Mouse (Mus musculus) lung, postnatal 36 days (tissue): ENCODE measurements around the gene Fastk.

Experiments used
- DNase-seq: peaks from one replicate; pipeline ENCODE4 v3.0.0; 2022; ENCODE audit warnings: mixed read lengths

Fastk gene

GRCm38 (mm10) chr5:24444746-24445427 lies at the start of gene Fastk:
Gene Fastk (minus strand): TSS chr5:24445287.
- DNase-seq: peak; percentile 96

DNA sequence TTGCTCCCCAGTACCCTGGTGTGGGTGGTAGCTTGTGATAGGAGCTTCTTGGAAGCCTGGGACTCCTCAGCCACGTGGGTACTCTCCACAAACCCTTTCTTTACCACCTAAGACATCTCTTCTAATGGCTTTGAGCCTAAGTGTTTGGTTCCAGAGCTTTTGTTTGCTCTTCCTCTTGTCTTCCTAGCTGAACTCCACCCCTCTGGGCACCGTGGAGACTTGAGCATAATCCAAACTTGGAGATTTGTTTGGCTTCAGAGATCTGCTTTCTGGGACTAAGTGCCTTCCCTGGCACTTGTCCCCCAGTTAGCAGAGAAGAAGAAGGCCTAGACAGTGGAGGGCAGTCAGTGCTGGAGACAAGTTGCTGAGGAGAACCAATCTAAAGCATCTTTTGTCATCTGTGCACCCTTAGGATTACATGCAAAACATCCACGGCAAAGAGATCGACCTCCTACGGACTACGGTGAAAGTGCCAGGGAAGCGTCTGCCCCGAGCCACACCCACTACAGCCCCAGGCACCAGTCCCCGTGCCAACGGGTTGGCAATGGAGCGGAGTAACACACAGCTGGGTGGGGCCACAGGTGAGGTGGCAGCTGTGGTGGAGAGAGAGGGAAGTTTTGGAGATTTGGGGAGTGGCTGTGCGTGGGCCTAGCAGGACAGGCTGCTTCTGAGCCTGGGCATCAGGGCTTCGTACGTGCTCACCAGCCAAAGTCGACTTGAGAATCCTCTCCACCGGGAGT lies 47.6 kb upstream of the Fastk start:
- DNase-seq: peak; percentile 62

GRCm38 (mm10) chr5:24490413-24490920 lies 45.4 kb upstream of the Fastk start:
- no peak for DNase-seq

GRCm38 (mm10) chr5:24486738-24487137 lies 41.7 kb upstream of the Fastk start:
- no peak for DNase-seq

GRCm38 (mm10) chr5:24486097-24486496 lies 41.0 kb upstream of the Fastk start:
- peak; percentile 93 for DNase-seq

GRCm38 (mm10) chr5:24484963-24485362 lies 39.9 kb upstream of the Fastk start:
- no peak for DNase-seq

GRCm38 (mm10) chr5:24483326-24483725 lies 38.2 kb upstream of the Fastk start:
- DNase-seq: peak; percentile 74

DNA sequence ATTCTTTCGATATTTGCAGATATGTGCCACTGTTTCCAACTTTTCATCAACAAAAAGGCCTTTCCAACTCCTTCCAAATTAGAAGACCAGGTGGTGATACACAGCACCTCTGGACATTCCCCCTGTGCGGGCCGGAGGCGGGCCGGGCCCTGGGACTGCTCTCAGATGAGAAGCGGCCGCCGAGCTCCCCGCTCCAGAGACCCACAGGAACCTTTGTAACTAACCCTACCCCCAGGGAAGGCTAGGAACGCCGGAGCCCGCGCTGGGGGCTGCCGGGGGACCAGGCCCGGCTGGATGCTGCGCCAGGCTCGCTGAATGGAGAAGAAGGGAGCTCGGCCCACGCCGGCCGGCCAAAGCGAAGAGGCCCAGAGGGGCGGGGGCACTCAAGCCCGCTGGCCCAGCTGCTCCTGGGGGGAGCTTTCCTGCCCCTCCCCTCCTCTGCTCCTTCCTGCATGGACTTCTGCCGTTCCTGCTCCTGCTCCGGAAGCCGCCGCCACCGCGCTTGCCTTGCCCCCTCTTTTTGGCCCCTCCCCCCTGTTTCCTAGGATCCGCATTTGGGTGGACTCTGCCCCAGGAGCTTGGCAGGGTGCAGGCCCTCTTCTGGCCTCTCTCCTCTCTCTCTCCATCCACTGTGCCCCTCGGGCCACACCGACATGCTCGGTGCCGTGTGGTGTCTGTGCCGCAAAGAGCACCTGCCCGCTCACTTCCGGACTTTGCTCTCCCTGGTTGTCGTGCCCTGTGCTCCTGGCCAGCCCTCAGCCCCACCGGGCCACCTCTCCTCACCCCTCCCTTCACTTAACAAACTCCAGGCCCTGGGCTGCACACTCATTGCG lies 37.4 kb upstream of the Fastk start:
- no peak for DNase-seq

GRCm38 (mm10) chr5:24481647-24482046 lies 36.6 kb upstream of the Fastk start:
- peak; percentile 81 for DNase-seq

GRCm38 (mm10) chr5:24477909-24478308 lies 32.8 kb upstream of the Fastk start:
- no peak for DNase-seq

GRCm38 (mm10) chr5:24475476-24476241 lies 30.6 kb upstream of the Fastk start:
- DNase-seq: peak; percentile 94

DNA sequence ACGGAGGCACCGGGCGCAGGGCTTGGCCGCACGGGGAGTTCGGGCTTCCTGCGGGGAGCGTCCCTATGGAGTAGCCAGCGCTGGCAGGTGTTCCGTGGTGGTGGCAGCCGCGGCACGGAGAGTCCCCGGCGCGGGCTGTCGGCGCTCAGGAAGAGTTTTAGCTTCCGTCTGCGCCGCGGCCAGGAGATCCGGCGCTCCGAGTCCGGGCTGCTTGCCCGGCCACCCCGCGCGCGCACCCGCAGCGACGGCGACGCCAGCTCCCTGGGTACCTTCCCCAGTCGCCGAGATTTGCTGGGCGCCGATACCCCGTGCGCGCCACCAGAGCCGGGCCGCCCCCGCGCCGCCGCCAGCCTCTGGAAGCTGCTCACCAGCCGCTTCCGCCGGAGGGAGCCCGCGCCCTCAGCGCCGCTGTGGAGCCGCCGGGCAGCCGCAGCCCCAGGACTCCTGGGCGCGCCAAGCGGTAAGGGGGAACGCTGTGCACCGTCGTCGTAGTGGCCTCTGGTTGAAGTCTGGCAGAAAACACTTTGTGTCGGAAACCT lies 29.7 kb upstream of the Fastk start:
- DNase-seq: peak; percentile 43

DNA sequence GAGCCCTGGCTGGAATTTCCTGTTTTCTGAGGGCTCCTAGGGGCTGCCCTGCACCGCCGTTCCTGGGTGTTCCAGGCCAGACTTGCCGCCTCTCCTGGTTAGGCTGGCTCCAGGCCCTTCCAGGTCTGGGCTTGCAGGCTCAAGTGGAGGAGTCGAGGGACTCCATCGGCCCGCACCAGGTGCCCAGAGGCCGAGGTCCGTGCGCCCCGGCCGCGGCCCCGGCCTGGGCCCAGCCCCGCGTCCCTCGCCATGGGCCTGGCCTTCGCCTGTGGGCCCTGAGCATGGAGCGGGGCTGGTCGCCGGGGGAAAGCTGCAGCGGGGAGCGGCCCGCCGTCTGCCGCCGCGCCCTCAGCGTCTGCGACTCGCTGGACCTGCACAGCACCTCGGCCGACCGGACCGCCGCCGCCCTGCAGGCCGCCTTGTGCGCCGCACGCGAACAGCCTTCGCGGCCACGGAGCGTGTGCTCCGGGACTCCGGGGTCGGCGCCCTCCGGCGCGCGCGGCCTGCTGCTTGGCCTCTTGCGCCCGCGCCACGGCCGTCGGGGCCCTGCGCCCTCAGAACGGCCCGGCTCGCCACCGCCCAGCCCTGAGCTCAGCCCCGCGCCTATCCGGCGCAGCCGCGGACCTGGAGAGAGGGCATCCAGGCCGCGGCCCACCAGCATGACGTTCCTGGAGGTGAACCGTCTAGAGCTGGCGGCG lies 29.1 kb upstream of the Fastk start:
- DNase-seq: peak; percentile 78

GRCm38 (mm10) chr5:24472884-24473619 lies 28.0 kb upstream of the Fastk start:
- DNase-seq: peak; percentile 49

DNA sequence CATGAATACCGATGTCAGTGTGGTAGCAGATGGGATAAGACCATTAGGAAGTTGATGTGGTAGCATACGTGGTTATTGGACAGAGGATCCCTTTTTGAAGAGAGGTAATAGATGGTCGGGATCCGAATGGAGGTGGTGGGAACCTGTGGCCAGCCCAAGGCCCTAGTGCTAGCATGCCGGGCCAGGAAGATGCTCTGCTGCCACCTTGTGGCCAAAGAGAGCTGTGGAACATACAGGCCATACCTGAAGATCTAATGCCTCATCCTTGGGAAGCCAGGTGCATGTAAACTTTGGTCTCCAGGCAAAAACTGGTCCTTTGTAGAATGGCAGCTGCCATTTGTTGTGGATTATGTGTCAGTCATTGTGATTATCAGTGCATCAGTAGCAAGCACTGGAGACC lies 25.5 kb upstream of the Fastk start:
- DNase-seq: peak; percentile 92

GRCm38 (mm10) chr5:24466762-24467161 lies 21.7 kb upstream of the Fastk start:
- no peak for DNase-seq

DNA sequence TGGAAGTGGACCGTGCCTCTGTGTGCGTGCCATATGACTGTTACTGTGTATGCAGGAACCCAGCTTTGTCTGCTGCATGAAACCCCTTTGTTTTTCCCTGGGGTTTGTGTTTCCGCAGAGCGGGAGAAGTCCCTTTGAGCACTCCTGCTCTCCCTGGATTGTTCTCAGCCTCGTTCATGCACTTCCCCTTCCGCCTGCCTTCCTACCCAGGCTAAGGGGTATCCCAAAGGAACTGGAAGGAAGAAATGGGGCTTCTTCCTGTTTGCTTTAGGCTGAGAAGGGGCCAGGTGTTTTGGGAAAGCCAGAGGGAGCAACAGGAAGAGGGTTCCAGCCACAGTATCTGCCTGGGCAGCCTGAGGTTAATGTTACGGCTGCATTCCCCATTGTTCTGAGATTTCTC lies 10.5 kb upstream of the Fastk start:
- no peak for DNase-seq

- DNase-seq: no peak
These were observed 10.0 kb upstream of the Fastk start for GRCm38 (mm10) chr5:24455076-24455475.

- no peak for DNase-seq
These were observed 8.9 kb upstream of the Fastk start for GRCm38 (mm10) chr5:24453985-24454303.

- no peak for DNase-seq
These were observed 8.3 kb upstream of the Fastk start for GRCm38 (mm10) chr5:24453283-24453984.
